Mouse (Mus musculus) neural tube, embryonic 11.5 days (tissue): Measurements from ENCODE around the gene Sf3a1. TPM values are rescaled to one million over a fixed set of nuclear protein-coding genes. Genes with fewer than 3 reads are reported as not detected.

Experiments
- ATAC-seq: fragments of 200-750 bp; cut with Nextera tagmentation; 2 replicates; pipeline ENCODE4 v1.8.0; 2017; ENCODE audit warnings: moderate number of reproducible peaks, mild to moderate bottlenecking, moderate TSS enrichment, moderate library complexity; ENCODE audit not compliant: insufficient read depth, low FRiP score, low TSS enrichment
- DNase-seq: peaks from one replicate; pipeline ENCODE4 v3.0.0-alpha.2; 2015; ENCODE audit warnings: low spot score
- H3K27ac ChIP-seq: fragments of 300-500 bp; sonication (generic); 2 replicates; pipeline ENCODE4 v1.5.1; 2014; ENCODE audit warnings: low read depth, mild to moderate bottlenecking, low read length
- H3K27me3 ChIP-seq: fragments of 300-500 bp; sonication (generic); 2 replicates; pipeline ENCODE4 v1.6.1; 2014; ENCODE audit warnings: mild to moderate bottlenecking, low read length, mixed read lengths; ENCODE audit not compliant: control insufficient read depth, insufficient read depth
- H3K36me3 ChIP-seq: fragments of 300-500 bp; sonication (generic); 2 replicates; pipeline ENCODE4 v1.6.1; 2014; ENCODE audit warnings: mild to moderate bottlenecking, low read length, moderate library complexity, mixed read lengths; ENCODE audit not compliant: control insufficient read depth, insufficient read depth
- H3K4me1 ChIP-seq: fragments of 300-500 bp; sonication (generic); 2 replicates; pipeline ENCODE4 v1.6.1; 2014; ENCODE audit warnings: low read length, mixed read lengths; ENCODE audit not compliant: control insufficient read depth, insufficient read depth
- H3K4me2 ChIP-seq: fragments of 300-500 bp; sonication (generic); 2 replicates; pipeline ENCODE4 v1.6.1; 2014; ENCODE audit warnings: low read depth, mild to moderate bottlenecking, moderate library complexity
- H3K4me3 ChIP-seq: fragments of 300-500 bp; sonication (generic); 2 replicates; pipeline ENCODE4 v1.5.1; 2014; ENCODE audit warnings: low read depth, low read length
- H3K9ac ChIP-seq: fragments of 300-500 bp; sonication (generic); 2 replicates; pipeline ENCODE4 v1.6.1; 2014; ENCODE audit warnings: mild to moderate bottlenecking, low read length
- H3K9me3 ChIP-seq: fragments of 300-500 bp; sonication (generic); 2 replicates; pipeline ENCODE4 v1.6.1; 2016; ENCODE audit warnings: low read length; ENCODE audit not compliant: control insufficient read depth
- WGBS: fragments of 180-500 bp; shearing (Covaris S2); extraction: QIAGEN DNeasy Blood & Tissue Kit; methylation state at CpG from one replicate; pipeline ENCODE4 v1.1.7; 2014; 5-methylcytosine and 5-hydroxymethylcytosine counted together
- polyA plus RNA-seq: library from polyadenylated mRNA; unstranded; fragments of >200 nt; fragmentation: Nextera tagmentation; extraction: Ambion mirVana; gene quantifications from 2 replicates; pipeline ENCODE4 v1.2.1, GENCODE M21; 2014

Gene Sf3a1
- polyA plus RNA-seq, 1 experiment from 2014 or later = 91.1 TPM

DNA sequence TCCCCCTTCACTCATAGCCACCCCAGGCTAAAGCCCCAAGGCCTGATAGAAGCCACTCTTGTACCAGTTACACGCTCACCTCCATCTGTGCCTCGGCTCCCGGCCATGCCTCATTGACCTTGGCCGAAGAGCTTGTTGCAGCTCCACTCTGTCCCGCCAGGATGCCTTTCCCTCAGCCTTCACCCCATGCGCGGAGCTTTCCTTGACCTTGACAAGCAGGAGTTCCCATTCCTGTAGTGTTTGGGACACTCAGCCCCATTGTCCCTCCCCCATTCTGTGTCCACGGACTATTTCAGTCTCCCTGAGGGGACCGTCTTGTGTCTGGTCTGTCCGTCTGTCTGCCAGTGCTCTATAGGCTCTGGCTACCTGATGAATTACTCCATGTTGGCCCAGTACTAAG is 53.0 kb downstream of the Sf3a1 start:
- H3K4me3 ChIP-seq = no peak overlapping the region
- H3K4me1 ChIP-seq = 0 out of 2 replicates have a peak, but pooled peaks cover 4% of the 10 kb centered on the region
- WGBS = 89% methylated on average over 10 of the region's 10 CpGs
- DNase-seq = no peak
- H3K9me3 ChIP-seq = peaks cover 4% of the 10 kb centered on the region; the same call in 1 of the 2 replicates
- no peak for ATAC-seq
- H3K4me2 ChIP-seq = no peak overlapping the region
- H3K27ac ChIP-seq = no peak overlapping the region
- H3K36me3 ChIP-seq = peaks cover 7% of the 10 kb centered on the region
- no peak overlapping the region for H3K9ac ChIP-seq
- peaks cover under 1% of the 10 kb centered on the region; the same call in 1 of the 2 replicates for H3K27me3 ChIP-seq

DNA sequence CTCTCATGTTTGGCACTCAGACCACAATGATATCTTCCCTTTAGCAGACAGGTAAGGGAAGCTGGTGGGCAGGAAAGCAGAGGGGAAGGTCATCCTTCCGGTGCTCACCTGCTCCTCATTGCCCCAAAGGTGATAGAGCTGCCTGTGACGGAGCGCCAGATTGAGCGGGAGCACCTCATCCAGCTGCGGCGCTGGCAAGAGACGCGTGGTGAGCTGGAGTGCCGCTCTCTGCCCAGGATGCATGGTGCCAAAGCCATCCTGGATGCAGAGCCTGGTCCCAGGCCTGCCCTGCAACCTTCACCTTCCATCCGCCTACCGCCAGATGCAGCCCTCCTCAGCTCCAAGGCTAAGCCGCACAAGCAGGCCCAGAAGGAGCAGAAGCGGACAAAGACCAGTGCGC is 54.4 kb downstream of the Sf3a1 start:
- no peak overlapping the region for H3K4me3 ChIP-seq
- no peak overlapping the region for H3K4me2 ChIP-seq
- no peak overlapping the region for H3K9ac ChIP-seq
- 93% methylated on average over 14 of the region's 14 CpGs for WGBS
- H3K27me3 ChIP-seq = peaks cover 12% of the 10 kb centered on the region
- H3K36me3 ChIP-seq = peaks cover 7% of the 10 kb centered on the region
- DNase-seq (no peak), ATAC-seq (no peak)
- 0 out of 2 replicates have a peak, but pooled peaks cover 7% of the 10 kb centered on the region for H3K4me1 ChIP-seq
- H3K27ac ChIP-seq = no peak overlapping the region
- H3K9me3 ChIP-seq = peaks cover 4% of the 10 kb centered on the region; the same call in 1 of the 2 replicates

DNA sequence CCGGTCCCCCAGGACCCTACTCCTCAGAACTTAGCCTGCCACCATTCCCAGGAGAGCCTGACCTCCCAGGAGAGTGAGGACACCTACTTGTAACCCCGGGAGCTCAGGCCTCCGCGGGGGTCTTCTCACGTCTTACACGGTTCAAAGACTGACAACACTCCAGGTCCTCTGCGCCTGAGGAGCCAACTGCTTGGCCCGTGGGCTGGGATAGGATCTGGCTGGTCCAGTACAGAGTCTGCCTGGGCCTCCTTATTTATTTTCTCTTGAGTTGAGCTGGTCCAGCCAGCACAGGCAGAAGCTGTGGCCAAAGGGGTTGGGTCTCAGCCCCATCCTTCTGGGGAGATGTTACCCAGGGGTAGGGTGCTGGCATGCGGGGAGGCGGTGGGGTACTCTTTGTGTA is 54.9 kb downstream of the Sf3a1 start:
- Histone ChIP-seq H3K27me3 (peaks cover 12% of the 10 kb centered on the region), H3K4me1 (0 out of 2 replicates have a peak, but pooled peaks cover 7% of the 10 kb centered on the region), H3K9me3 (peaks cover 4% of the 10 kb centered on the region; the same call in 1 of the 2 replicates), H3K27ac (no peak overlapping the region), H3K9ac (no peak overlapping the region), H3K36me3 (peaks cover 7% of the 10 kb centered on the region), H3K4me3 (no peak overlapping the region), H3K4me2 (no peak overlapping the region)
- no peak for DNase-seq
- ATAC-seq = no peak
- WGBS = 88% methylated on average over 10 of the region's 10 CpGs

DNA sequence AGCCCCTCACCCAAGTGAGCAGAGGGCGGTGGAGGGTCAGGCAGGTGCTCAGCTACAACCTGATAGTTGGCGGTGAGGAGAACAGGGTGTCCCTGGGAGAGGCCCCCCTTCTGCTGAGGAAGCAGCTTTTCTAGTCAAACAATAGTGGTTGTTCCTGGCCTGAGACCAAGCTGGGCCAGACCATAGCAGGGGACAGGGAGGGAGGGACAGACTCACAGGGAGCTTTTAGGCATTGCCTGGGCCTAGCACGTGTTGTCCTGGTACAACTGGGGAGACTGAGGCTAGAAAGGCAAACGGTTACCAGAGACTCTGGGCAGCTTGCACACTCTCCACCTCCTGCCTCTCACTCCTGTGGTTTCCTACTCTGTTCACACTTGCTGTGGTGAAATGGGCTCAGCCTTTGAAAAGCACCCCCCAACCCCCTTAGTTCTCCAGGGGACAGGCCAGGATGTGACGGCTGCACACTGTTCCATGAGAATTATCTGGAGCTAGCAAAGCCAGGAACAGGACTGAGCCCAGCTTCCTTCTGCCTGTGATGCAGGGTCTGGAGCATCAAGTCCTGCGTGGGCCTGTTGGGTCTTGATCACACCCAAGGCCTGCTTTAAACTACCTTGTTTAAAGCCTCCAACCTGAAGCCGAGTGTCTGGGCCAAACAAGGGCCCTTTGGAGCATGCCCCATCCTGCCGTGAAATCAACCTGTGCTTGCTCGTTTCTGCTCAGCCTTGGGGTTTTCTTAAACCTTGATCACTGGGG is 56.3 kb downstream of the Sf3a1 start:
- H3K9ac ChIP-seq = no peak overlapping the region
- no peak for ATAC-seq
- 0 out of 2 replicates have a peak, but pooled peaks cover 7% of the 10 kb centered on the region for H3K4me1 ChIP-seq
- no peak overlapping the region for H3K4me2 ChIP-seq
- H3K27me3 ChIP-seq = peaks cover 12% of the 10 kb centered on the region
- DNase-seq = no peak
- no peak overlapping the region for H3K4me3 ChIP-seq
- peaks cover 4% of the 10 kb centered on the region; the same call in 1 of the 2 replicates for H3K9me3 ChIP-seq
- peaks cover 7% of the 10 kb centered on the region for H3K36me3 ChIP-seq
- H3K27ac ChIP-seq = no peak overlapping the region
- 91% methylated on average over 9 of the region's 9 CpGs for WGBS

DNA sequence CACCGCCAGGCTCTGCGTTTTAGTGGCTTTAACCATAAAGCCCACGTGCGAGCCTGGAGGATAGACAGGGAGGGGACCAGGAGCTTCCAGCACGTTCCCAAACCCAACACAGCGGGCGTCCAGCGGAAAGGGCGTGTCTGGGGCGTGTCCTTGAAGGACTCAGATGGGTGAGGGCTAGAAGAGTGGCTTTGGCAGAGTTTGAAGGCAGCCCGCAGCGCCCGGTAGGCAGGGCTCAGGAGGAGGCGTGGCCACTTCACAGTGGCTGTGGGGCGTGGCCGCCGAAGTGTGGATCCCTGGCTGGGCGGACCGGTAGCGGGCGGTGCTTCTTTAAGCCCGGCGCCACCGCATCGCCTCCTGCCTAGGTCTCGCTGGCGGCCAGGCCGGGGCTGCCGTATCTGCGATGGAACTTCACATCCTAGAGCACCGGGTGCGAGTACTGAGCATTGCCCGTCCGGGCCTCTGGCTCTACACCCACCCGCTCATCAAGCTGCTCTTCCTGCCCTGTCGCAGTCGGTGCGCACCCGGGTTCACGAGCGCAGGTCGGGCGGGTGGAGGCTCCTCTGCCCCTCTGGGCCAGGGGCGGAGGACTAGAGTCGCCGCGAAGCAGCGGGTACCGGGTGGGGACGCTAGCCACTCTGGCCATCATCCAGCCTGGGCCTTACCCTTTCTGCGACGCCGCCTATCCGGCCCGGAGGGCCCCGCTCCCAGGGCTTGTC is 57.9 kb downstream of the Sf3a1 start, which contains the start of gene Castor1:
Gene Castor1, plus strand, starts transcription at position 312 of the 716 bp plus-strand sequence.
- H3K9me3 ChIP-seq = peaks cover 4% of the 10 kb centered on the region; the same call in 1 of the 2 replicates
- WGBS = 1% methylated on average over 51 of the region's 56 CpGs
- DNase-seq (peak; percentile 80), ATAC-seq (peak; percentile 86)
- H3K27me3 ChIP-seq = peaks cover 12% of the 10 kb centered on the region
- H3K27ac ChIP-seq = no peak within 1 kb of the TSS
- H3K4me3 ChIP-seq = peak within 1 kb of the TSS; percentile 42
- peak within 1 kb of the TSS; percentile 79 for H3K4me2 ChIP-seq
- 0 out of 2 replicates have a peak, but pooled peaks cover 7% of the 10 kb centered on the region for H3K4me1 ChIP-seq
- H3K36me3 ChIP-seq = 0 out of 2 replicates have a peak, but pooled peaks cover 3% of the 10 kb centered on the region
- H3K9ac ChIP-seq = peak within 1 kb of the TSS; percentile 44

DNA sequence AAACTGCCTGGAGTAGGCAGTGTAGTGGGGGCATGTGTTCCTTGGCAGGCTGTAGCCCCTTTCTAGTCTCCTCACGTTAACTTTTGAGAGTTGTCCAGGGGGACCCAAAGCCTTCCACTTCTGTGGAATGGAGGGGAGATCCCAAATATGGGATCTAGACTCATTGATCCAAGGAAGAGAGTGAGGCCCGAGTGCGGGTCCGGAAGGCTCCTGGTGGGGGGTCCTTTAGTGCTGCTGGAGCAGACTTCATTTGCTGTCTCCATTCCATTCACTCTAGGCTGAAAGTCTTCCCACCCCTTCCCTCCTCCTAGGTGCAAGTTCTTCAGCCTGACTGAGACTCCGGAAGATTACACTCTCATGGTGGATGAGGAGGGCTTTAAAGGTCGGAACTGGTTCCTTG is 58.5 kb downstream of the Sf3a1 start:
- WGBS = 2% methylated on average over 6 of the region's 6 CpGs
- H3K4me1 ChIP-seq = 0 out of 2 replicates have a peak, but pooled peaks cover 7% of the 10 kb centered on the region
- H3K4me2 ChIP-seq = peak overlapping the region; percentile 79
- H3K4me3 ChIP-seq = peak overlapping the region; percentile 42
- DNase-seq (no peak), ATAC-seq (no peak)
- H3K27ac ChIP-seq = no peak overlapping the region
- 0 out of 2 replicates have a peak, but pooled peaks cover 3% of the 10 kb centered on the region for H3K36me3 ChIP-seq
- H3K9me3 ChIP-seq = peaks cover 4% of the 10 kb centered on the region; the same call in 1 of the 2 replicates
- no peak overlapping the region; the same call in 1 of the 2 replicates for H3K9ac ChIP-seq
- H3K27me3 ChIP-seq = peaks cover 12% of the 10 kb centered on the region

DNA sequence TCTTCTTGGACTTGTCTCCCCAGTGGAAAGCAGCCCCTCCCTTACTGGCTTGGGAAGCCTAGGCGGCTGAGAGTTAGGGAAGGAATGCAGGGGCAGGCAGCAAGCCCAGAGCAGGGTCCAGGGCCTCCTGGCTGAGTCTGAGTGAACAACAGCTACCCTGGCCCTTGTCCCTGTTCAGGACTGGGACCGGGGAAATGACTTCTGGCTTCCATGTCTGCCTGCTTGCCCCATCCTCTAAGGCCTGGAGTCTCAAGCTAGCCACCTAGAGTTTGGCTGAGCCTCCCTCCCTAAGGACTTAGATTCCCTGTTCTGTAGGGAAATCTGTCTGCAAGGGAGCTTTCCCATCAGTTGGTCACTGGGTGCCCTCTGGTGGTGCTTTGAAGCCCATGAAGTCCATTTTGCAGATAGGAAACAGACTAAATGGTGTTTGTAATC is 59.2 kb downstream of the Sf3a1 start:
- Histone ChIP-seq H3K4me1 (0 out of 2 replicates have a peak, but pooled peaks cover 7% of the 10 kb centered on the region), H3K4me2 (no peak overlapping the region), H3K27me3 (peaks cover 12% of the 10 kb centered on the region), H3K36me3 (0 out of 2 replicates have a peak, but pooled peaks cover 3% of the 10 kb centered on the region), H3K4me3 (no peak overlapping the region), H3K9me3 (peaks cover 4% of the 10 kb centered on the region; the same call in 1 of the 2 replicates), H3K27ac (no peak overlapping the region), H3K9ac (no peak overlapping the region)
- no peak for ATAC-seq
- peak; percentile 60 for DNase-seq
- WGBS = 20% methylated on average over 2 of the region's 2 CpGs

DNA sequence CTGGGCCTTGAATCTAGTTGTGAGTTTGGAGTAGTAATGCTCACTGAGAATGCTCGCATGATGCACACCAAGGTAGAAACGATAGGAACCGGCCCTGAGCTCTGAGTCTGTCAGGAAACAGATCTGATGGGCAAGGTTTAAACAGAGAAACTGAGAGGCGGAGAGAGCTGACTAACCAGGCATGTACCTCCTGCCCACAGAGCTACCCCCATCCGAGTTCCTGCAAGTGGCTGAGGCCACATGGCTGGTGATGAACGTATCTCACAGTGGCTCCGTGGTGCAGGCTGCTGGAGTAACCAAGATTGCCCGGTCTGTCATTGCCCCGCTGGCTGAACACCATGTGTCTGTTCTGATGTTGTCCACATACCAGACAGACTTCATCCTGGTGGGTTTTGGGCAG is 59.8 kb downstream of the Sf3a1 start:
- no peaks in the 10 kb centered on the region for H3K36me3 ChIP-seq
- no peak for DNase-seq
- peaks cover 12% of the 10 kb centered on the region for H3K27me3 ChIP-seq
- 68% methylated on average over 9 of the region's 9 CpGs for WGBS
- H3K9me3 ChIP-seq = peaks cover 4% of the 10 kb centered on the region; the same call in 1 of the 2 replicates
- no peak for ATAC-seq
- no peak overlapping the region for H3K27ac ChIP-seq
- no peak overlapping the region for H3K9ac ChIP-seq
- H3K4me3 ChIP-seq = no peak overlapping the region
- no peak overlapping the region for H3K4me2 ChIP-seq
- 0 out of 2 replicates have a peak, but pooled peaks cover 7% of the 10 kb centered on the region for H3K4me1 ChIP-seq
